Mouse (Mus musculus) embryonic fibroblast, embryonic 13.5 days (primary cell): ENCODE measurements at regions not wholly inside any gene's neighbourhood (a gene's known extent, or its start where the extent isn't known, plus 50 kb on each side); places are given as distances from the start of the nearest gene placed in this dataset.

Experiments
- CTCF ChIP-seq: IDR thresholded peaks from 2 replicates; pipeline ENCODE4 v1.5.1; 2011; ENCODE audit warnings: mild to moderate bottlenecking, control low read depth, low read length, moderate library complexity, borderline replicate concordance; ENCODE audit not compliant: insufficient read depth
- POLR2A ChIP-seq: IDR thresholded peaks from 2 replicates; pipeline ENCODE4 v1.6.1; 2011; ENCODE audit warnings: low read depth, mild to moderate bottlenecking, control low read depth, low read length, moderate library complexity

DNA sequence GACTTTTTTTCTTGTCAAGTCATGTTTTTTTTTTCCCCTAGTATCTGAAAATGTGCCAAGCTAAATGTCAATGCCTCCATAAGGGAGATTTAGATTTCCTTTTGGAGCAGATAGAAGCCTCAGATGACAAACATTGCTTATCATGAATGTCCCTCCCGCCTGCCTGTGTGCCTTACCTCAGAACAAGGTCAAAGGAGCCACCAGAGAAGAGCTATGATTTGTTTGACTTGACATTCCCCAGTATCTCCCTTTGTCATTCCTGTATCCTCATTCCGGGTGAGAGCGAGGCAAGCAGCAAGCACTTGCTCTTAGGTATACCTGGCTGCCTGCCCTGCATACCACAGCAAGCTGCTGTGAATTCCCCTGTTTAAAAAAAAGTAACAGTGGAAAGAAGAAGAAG lies 246.9 kb upstream of the Usp25 start:
- TF ChIP-seq CTCF (no peak), POLR2A (no peak)
